Mouse (Mus musculus) large intestine, adult 2 months (tissue): ENCODE results near the gene Safb2. TPM values are rescaled to one million over a fixed set of nuclear protein-coding genes. Genes with fewer than 3 reads are reported as not detected.
A peak's percentile ranks its signal among the peaks of the same experiment; 100 is the strongest.

ENCODE experiments used
- DNase-seq: peaks from one replicate; pipeline ENCODE4 v3.0.0-alpha.2; 2012; ENCODE audit warnings: low read depth, low spot score
- WGBS: fragments of 180-500 bp; shearing (Covaris S2); methylation state at CpG from one replicate; pipeline ENCODE4 v1.1.7; 2018; 5-methylcytosine and 5-hydroxymethylcytosine counted together
- polyA plus RNA-seq: library from polyadenylated mRNA; depleted of rRNA; stranded (reverse); fragments of >200 nt; gene quantifications from 2 replicates; pipeline ENCODE4 v1.2.3, GENCODE M21; 2012

Gene Safb2
- polyA plus RNA-seq, 1 experiment: 72.4 TPM

- WGBS: 94% methylated on average over 4 of the region's 4 CpGs
- DNase-seq: no peak
These were observed 14.1 kb downstream of the Safb2 start for GRCm38 (mm10) chr17:56570287-56570686.

- 83% methylated on average over 4 of the region's 4 CpGs for WGBS
- DNase-seq: no peak
These were observed 17.0 kb downstream of the Safb2 start for GRCm38 (mm10) chr17:56567370-56567769.

- 98% methylated on average over 5 of the region's 5 CpGs for WGBS
- DNase-seq: no peak
These were observed 17.5 kb downstream of the Safb2 start for GRCm38 (mm10) chr17:56566918-56567317.

- WGBS: 93% methylated on average over 29 of the region's 29 CpGs
- no peak for DNase-seq
These were observed 18.1 kb downstream of the Safb2 start for GRCm38 (mm10) chr17:56566293-56566692.

- DNase-seq: no peak
- 92% methylated on average over 2 of the region's 2 CpGs for WGBS
These were observed 22.5 kb downstream of the Safb2 start for GRCm38 (mm10) chr17:56561866-56562265.

GRCm38 (mm10) chr17:56560131-56560530 lies 24.3 kb downstream of the Safb2 start:
- 57% methylated on average over 1 of the region's 1 CpGs for WGBS
- no peak for DNase-seq

- no peak for DNase-seq
- 65% methylated on average over 3 of the region's 3 CpGs for WGBS
These were observed 25.0 kb downstream of the Safb2 start for GRCm38 (mm10) chr17:56559386-56559785.

- WGBS: 16% methylated on average over 3 of the region's 3 CpGs
- no peak for DNase-seq
These were observed 25.9 kb downstream of the Safb2 start for GRCm38 (mm10) chr17:56558448-56558847.

GRCm38 (mm10) chr17:56554122-56554551 lies 30.2 kb downstream of the Safb2 start, which contains the start of gene Gm20219:
Gene Gm20219 (minus strand): TSS chr17:56554387.
- WGBS: 24% methylated on average over 20 of the region's 20 CpGs
- DNase-seq: peak; percentile 66

- no peak for DNase-seq
- WGBS: 68% methylated on average over 5 of the region's 5 CpGs
These were observed 31.5 kb downstream of the Safb2 start for GRCm38 (mm10) chr17:56552781-56553363.

GRCm38 (mm10) chr17:56551841-56552581 lies 32.4 kb downstream of the Safb2 start:
- 84% methylated on average over 6 of the region's 6 CpGs for WGBS
- no peak for DNase-seq

GRCm38 (mm10) chr17:56550784-56551475 lies 33.5 kb downstream of the Safb2 start:
- WGBS: 41% methylated on average over 12 of the region's 12 CpGs

GRCm38 (mm10) chr17:56548605-56549105 lies 35.7 kb downstream of the Safb2 start:
- DNase-seq: no peak
- WGBS: 76% methylated on average over 4 of the region's 4 CpGs

More at GRCm38 (mm10) chr17:56550784-56551475, 33.5 kb downstream of the Safb2 start:
- no peak for DNase-seq

GRCm38 (mm10) chr17:56547846-56548604 lies 36.4 kb downstream of the Safb2 start:
- DNase-seq: no peak
- WGBS: 82% methylated on average over 9 of the region's 9 CpGs

- no peak for DNase-seq
- 75% methylated on average over 17 of the region's 17 CpGs for WGBS
These were observed 37.1 kb downstream of the Safb2 start for GRCm38 (mm10) chr17:56547116-56547845.

- 87% methylated on average over 5 of the region's 5 CpGs for WGBS
- no peak for DNase-seq
These were observed 37.8 kb downstream of the Safb2 start for GRCm38 (mm10) chr17:56546576-56546975.

- DNase-seq: no peak
- WGBS: 77% methylated on average over 1 of the region's 1 CpGs
These were observed 38.4 kb downstream of the Safb2 start for GRCm38 (mm10) chr17:56545945-56546344.

GRCm38 (mm10) chr17:56544699-56545387 lies 39.5 kb downstream of the Safb2 start:
- no peak for DNase-seq
- WGBS: 77% methylated on average over 7 of the region's 7 CpGs
